Mouse (Mus musculus) gastrocnemius, postnatal 14 days (tissue): Measurements from ENCODE around the gene Shank3. TPM values are rescaled to one million over a fixed set of nuclear protein-coding genes. Genes with fewer than 3 reads are reported as not detected.

Source experiments
- DNase-seq: peaks from one replicate; pipeline ENCODE4 v3.0.0; 2021; ENCODE audit warnings: mixed read lengths
- intact Hi-C: fragments of 180-260 bp; cut with DNase I; formaldehyde crosslinking; loops from one replicate; pipeline ENCODE4 v1.15.1; 2025; ENCODE audit warnings: low total_unique reads
- long read RNA-seq, 2 experiments: library from polyadenylated mRNA; stranded (forward); transcript quantifications; one replicate each; pipeline ENCODE4 v2.0.0; 2021
- total RNA-seq, 2 experiments: library from RNA; stranded (reverse); gene quantifications; 2 replicates each; pipeline ENCODE4 v1.2.3; 2021

Gene Shank3
- 10 to 100 TPM; 15.2 to 25.8 TPM for total RNA-seq
- long read RNA-seq, experiment 1, partial matches to known transcripts, result 0 of 4 reads
- long read RNA-seq, experiment 1, other reads (novel, unspliced or antisense), result 4 of 4 reads
- long read RNA-seq, experiment 2, partial matches to known transcripts, result 0 of 5 reads
- long read RNA-seq, experiment 2, other reads (novel, unspliced or antisense), result 5 of 5 reads

GRCm38 (mm10) chr15:89498961-89499688 lies at the start of gene Shank3:
TSS of gene Shank3 (plus strand) at chr15:89499623.
- intact Hi-C loops, result no loop called here
- no peak for DNase-seq

DNA sequence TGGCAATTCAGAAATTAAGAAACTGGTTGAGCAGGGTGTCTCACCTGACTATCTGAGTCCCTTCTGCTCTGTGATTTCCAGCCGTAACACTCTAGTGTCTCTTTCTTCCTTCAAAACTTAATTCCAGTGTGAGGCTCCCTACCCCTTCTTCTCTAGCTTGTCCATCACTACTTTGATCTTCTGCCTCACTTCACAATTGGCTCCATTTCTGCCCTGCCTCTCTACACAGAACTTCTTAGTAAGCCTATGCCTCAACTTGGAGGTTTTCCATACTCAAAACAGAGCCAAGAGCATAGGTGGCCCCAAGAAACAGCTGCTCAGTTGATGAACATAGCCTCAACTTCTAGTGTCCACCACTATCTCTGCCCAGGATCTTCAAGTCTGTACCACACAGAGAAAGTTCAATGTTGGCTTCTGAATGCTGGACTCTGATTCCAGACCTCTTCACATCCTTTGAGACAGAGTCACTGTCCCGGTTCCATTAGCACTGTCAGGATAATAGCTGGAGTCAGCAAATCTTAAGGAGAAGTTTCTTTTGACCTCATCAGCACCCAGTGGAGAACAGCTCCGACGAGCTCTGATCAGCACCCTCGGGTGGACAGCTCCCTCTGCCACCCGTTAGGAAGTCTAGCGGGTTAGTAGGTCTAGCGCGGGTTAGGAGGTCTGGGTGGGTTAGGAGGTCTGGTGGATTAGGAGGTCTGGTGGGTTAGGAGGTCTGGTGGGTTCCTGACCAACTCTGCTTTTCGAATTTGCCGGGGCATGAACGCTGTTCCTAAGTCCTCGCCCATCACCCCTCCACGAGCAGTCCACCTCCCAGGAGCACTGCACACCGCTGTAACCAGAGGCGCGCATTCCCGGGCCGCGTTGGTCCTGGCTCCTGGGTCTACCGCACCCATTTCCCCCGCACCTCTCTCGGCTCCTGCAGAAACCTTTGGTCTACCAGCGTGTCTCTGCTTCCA lies 46.2 kb upstream of the Shank3 start:
- intact Hi-C loops, result no loop called here
- DNase-seq, result peak; percentile 68

- intact Hi-C loops, result no loop called here
- DNase-seq, result no peak
Observed at GRCm38 (mm10) chr15:89453865-89454478, 45.5 kb upstream of the Shank3 start, which contains the start of gene Mapk8ip2. TSS of gene Mapk8ip2 (plus strand) at chr15:89453913.

- DNase-seq, result no peak
- intact Hi-C loops, result no loop called here
Observed at GRCm38 (mm10) chr15:89454857-89455256, 44.6 kb upstream of the Shank3 start.

- no peak for DNase-seq
- intact Hi-C loops, result no loop called here
Observed at GRCm38 (mm10) chr15:89455642-89456041, 43.8 kb upstream of the Shank3 start.

- intact Hi-C loops, result no loop called here
- no peak for DNase-seq
Observed at GRCm38 (mm10) chr15:89458942-89459341, 40.5 kb upstream of the Shank3 start.

- intact Hi-C loops, result no loop called here
- DNase-seq, result no peak
Observed at GRCm38 (mm10) chr15:89459821-89460220, 39.6 kb upstream of the Shank3 start.

DNA sequence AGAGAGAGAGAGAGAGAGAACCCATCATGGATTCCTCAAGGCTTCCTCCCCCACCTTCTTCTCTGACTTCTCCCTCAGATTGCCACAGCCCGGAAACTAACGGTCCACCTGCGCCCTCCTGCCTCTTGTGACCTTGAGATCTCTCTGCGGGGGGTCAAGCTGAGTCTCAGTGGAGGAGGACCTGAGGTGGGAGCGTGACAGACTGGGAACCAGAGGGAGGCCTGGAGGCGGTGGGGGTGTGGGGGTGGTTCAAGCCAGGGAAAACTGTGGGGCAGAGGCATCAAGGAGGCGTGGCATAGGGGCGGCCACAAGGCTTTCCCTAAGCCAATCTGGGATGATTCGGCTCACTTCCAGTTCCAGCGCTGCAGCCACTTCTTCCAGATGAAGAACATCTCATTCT lies 39.1 kb upstream of the Shank3 start:
- no peak for DNase-seq
- intact Hi-C loops, result no loop called here

DNA sequence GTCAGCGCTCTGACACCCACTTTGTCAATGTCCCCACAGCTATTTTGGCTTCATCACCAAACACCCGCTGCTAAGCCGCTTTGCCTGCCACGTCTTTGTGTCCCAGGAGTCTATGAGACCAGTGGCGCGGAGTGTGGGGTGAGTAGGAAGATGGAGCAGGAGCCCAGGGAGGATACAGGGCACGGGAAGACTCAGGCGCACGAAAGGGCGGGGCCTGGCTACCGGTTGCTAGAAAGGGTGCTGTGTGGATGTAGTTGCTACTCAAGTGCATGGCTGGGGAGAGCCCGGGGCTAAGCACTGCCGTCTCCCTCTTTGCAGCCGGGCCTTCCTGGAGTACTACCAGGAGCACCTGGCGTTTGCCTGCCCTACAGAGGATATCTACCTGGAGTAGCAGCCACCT lies 38.1 kb upstream of the Shank3 start:
- no peak for DNase-seq
- intact Hi-C loops, result no loop called here

- intact Hi-C loops, result no loop called here
Observed at GRCm38 (mm10) chr15:89462176-89462575, 37.2 kb upstream of the Shank3 start.

DNA sequence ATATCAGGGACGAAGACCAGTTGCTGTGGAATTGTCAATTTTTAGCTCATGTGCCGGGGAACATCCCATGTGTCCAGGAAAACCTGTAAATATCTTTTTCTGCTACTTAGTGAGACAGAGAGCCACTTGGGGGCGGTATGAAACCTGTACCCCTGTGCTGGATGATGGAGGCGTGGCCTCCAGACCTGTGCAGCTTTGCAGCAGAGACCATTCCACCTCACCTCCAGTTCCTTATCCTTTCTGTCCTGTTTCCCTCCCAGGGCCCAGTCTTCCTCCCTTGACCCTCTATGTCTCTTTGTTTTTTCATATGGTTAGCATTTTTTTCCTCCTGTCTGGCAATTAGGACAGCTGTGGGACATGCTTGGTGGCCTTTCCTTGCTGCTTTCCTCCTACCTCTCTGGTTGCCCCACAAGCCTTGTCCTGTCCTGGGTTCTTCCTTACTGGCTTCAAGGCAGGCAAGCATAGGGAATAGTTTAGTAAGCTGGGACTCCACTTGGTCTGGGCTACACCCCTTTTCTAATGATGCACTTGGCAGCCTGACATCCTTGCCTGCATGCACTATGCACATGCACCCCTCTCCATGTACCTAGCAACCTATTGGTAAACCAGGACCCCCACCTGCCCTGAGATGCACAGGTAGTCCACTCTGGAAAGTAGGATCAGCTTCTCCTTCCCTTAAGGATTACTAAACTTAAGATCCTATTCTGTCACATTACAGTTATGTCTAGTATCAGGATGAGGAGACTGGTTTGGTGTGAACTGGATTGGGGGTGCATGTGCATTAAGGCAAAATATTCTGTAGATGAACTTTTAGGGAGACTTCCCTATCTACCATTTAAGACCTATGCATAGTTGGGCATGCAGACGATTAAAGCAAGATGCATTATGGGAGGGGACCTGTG lies 35.8 kb upstream of the Shank3 start:
- no peak for DNase-seq
- intact Hi-C loops, result no loop called here

More at GRCm38 (mm10) chr15:89462176-89462575, 37.2 kb upstream of the Shank3 start:
- no peak for DNase-seq

DNA sequence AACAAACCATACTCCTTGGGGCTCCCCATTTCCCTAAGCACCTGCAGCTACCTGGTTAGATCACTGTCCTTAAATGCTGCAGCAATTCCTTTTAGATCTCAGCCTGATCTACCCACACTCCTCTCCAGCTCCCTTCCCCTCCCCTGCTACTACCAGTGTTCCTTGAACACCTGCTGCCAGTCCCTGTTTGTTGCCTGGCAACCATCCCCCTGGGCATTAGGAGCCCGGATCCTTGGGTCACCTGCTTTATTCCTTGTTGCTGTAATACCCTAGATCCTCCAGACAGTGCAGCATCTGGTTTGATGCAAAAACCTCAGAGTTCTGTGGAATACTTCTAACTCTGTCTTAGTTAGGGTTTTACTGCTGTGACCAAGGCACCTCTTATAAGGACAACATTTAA lies 34.4 kb upstream of the Shank3 start:
- no peak for DNase-seq
- intact Hi-C loops, result no loop called here

DNA sequence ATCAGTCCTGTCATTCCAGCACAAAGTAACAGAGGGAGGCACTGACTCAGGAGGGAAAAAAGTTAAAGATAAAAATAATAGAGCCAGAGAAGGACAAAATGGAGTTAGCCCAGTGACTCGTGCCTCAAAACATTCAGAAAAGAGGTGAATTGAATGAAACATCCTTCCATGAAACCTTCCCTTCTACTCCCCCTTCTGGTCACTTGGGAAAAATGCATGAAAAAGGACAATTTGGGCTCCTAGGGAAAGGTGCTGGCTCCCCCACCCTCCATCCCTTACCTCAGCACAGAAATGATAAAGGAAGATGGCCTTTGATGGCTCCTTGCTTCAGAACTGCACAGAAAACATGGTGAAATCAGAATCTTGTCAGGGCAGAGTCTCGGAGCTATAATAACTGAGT lies 30.8 kb upstream of the Shank3 start:
- no peak for DNase-seq
- intact Hi-C loops, result no loop called here

GRCm38 (mm10) chr15:89471476-89471875 lies 27.9 kb upstream of the Shank3 start:
- DNase-seq, result no peak
- intact Hi-C loops, result no loop called here

DNA sequence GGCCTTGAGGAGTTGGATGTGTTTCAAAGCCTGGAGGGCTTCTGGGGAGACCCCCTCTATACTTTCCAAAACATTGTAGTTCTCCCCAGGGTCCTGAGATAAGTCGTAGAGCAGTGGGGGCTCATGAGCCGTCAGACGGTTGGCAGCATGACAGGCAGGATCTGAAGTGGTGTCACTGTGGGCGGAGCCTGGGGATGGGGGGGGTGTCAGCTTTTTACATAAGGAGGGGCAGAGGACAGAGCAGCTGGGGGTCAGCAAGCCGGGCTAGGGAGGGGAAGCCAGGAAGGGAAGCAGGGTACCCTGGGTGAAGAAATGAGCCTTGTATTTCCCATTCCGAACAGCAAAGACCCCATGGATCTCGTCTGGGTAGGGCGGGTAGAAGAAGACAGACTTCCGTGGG lies 26.1 kb upstream of the Shank3 start:
- no peak for DNase-seq
- intact Hi-C loops, result no loop called here

GRCm38 (mm10) chr15:89473921-89474320 lies 25.5 kb upstream of the Shank3 start:
- intact Hi-C loops, result no loop called here
- no peak for DNase-seq

GRCm38 (mm10) chr15:89474596-89475292 lies 24.7 kb upstream of the Shank3 start:
- no peak for DNase-seq
- intact Hi-C loops, result no loop called here

DNA sequence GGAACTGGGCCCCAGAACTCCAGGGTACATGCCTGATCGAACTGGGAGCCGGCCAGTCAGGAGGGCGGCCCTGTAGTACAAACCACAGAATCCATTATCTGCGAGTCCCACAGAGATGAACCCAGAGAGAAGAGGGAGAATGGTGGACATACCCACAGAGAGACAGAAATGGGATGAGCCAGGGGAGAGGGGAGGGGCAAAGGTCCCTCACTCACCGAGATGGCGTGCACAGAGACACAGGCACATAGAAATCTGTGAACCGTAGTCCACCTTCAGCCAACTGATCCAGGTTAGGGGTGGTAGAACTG lies 24.2 kb upstream of the Shank3 start:
- intact Hi-C loops, result no loop called here
- DNase-seq, result no peak
